Mouse (Mus musculus) heart, embryonic 13.5 days (tissue): ENCODE data around the gene Slc2a1. TPM values are rescaled to one million over a fixed set of nuclear protein-coding genes. Genes with fewer than 3 reads are reported as not detected.

ENCODE experiments used
- ATAC-seq: fragments of 200-750 bp; cut with Nextera tagmentation; 2 replicates; pipeline ENCODE4 v1.8.0; 2017; ENCODE audit warnings: moderate TSS enrichment; ENCODE audit not compliant: insufficient number of reproducible peaks, low FRiP score, low TSS enrichment; ENCODE audit errors: extremely low read depth
- H3K27ac ChIP-seq: fragments of 300-500 bp; sonication (generic); replicated peaks from 2 replicates; pipeline ENCODE4 v1.5.1; 2015; ENCODE audit warnings: moderate library complexity, mild to moderate bottlenecking, inconsistent platforms
- H3K27me3 ChIP-seq: fragments of 300-500 bp; sonication (generic); replicated peaks from 2 replicates; pipeline ENCODE4 v1.6.1; 2015; ENCODE audit warnings: mild to moderate bottlenecking, inconsistent platforms
- H3K36me3 ChIP-seq: fragments of 300-500 bp; sonication (generic); 2 replicates; pipeline ENCODE4 v1.6.1; 2015; ENCODE audit warnings: mild to moderate bottlenecking, inconsistent platforms
- H3K4me1 ChIP-seq: fragments of 300-500 bp; sonication (generic); 2 replicates; pipeline ENCODE4 v1.6.1; 2015; ENCODE audit warnings: inconsistent platforms
- H3K4me2 ChIP-seq: fragments of 300-500 bp; sonication (generic); 2 replicates; pipeline ENCODE4 v1.6.1; 2015; ENCODE audit warnings: inconsistent platforms, mild to moderate bottlenecking, moderate library complexity
- H3K4me3 ChIP-seq: fragments of 300-500 bp; sonication (generic); 2 replicates; pipeline ENCODE4 v1.5.1; 2015; ENCODE audit warnings: moderate library complexity, mild to moderate bottlenecking, inconsistent platforms
- H3K9ac ChIP-seq: fragments of 300-500 bp; sonication (generic); 2 replicates; pipeline ENCODE4 v1.6.1; 2015; ENCODE audit warnings: inconsistent platforms, mild to moderate bottlenecking, moderate library complexity
- H3K9me3 ChIP-seq: fragments of 300-500 bp; sonication (generic); 2 replicates; pipeline ENCODE4 v1.6.1; 2016; ENCODE audit warnings: inconsistent platforms
- WGBS: fragments of 180-500 bp; shearing (Covaris S2); methylation state at CpG from one replicate; pipeline ENCODE4 v1.1.7; 2015; ENCODE audit warnings: mixed read lengths; 5-methylcytosine and 5-hydroxymethylcytosine counted together
- polyA plus RNA-seq: library from polyadenylated mRNA; unstranded; fragments of >200 nt; fragmentation: Nextera tagmentation; extraction: Ambion mirVana; gene quantifications from 2 replicates; pipeline ENCODE4 v1.2.1, GENCODE M21; 2015

Slc2a1 gene
- polyA plus RNA-seq, 1 experiment from 2014 or later, result 180 TPM

GRCm38 (mm10) chr4:119116336-119116735 is 7.8 kb downstream of the Slc2a1 start:
- 50% methylated on average over 1 of the region's 1 CpGs for WGBS
- Histone ChIP-seq H3K4me2 (peak overlapping the region; percentile 83), H3K36me3 (peaks cover 63% of the 10 kb centered on the region), H3K9ac (peak overlapping the region; percentile 37), H3K9me3 (no peaks in the 10 kb centered on the region), H3K27ac (peak overlapping the region; percentile 87), H3K4me1 (peaks cover 100% of the 10 kb centered on the region), H3K27me3 (no peaks in the 10 kb centered on the region), H3K4me3 (0 out of 2 replicates have a peak overlapping the region, but pooled peaks have one; percentile 7)
- no peak for ATAC-seq

- no peaks in the 10 kb centered on the region for H3K9me3 ChIP-seq
- 54% methylated on average over 5 of the region's 5 CpGs for WGBS
- H3K27ac ChIP-seq, result peak overlapping the region; percentile 87
- H3K4me1 ChIP-seq, result peaks cover 100% of the 10 kb centered on the region
- no peak for ATAC-seq
- H3K4me3 ChIP-seq, result no peak overlapping the region
- H3K9ac ChIP-seq, result no peak overlapping the region
- peak overlapping the region; percentile 83; the same call in 1 of the 2 replicates for H3K4me2 ChIP-seq
- no peaks in the 10 kb centered on the region for H3K27me3 ChIP-seq
- H3K36me3 ChIP-seq, result peaks cover 64% of the 10 kb centered on the region
These were observed 9.1 kb downstream of the Slc2a1 start for GRCm38 (mm10) chr4:119117571-119117970.

GRCm38 (mm10) chr4:119118659-119119077 is 10.2 kb downstream of the Slc2a1 start:
- ATAC-seq, result peak; percentile 49
- Histone ChIP-seq H3K36me3 (peaks cover 64% of the 10 kb centered on the region), H3K4me3 (no peak overlapping the region), H3K9ac (peak overlapping the region; percentile 62), H3K9me3 (no peaks in the 10 kb centered on the region), H3K4me1 (peaks cover 100% of the 10 kb centered on the region), H3K4me2 (peak overlapping the region; percentile 18), H3K27ac (peak overlapping the region; percentile 87), H3K27me3 (no peaks in the 10 kb centered on the region)
- 23% methylated on average over 4 of the region's 4 CpGs for WGBS

GRCm38 (mm10) chr4:119119354-119119753 is 10.8 kb downstream of the Slc2a1 start:
- ATAC-seq, result no peak
- H3K9me3 ChIP-seq, result no peaks in the 10 kb centered on the region
- peak overlapping the region; percentile 87 for H3K27ac ChIP-seq
- H3K4me2 ChIP-seq, result peak overlapping the region; percentile 18
- no peak overlapping the region for H3K4me3 ChIP-seq
- H3K27me3 ChIP-seq, result no peaks in the 10 kb centered on the region
- 52% methylated on average over 5 of the region's 5 CpGs for WGBS
- peaks cover 64% of the 10 kb centered on the region for H3K36me3 ChIP-seq
- H3K9ac ChIP-seq, result peak overlapping the region; percentile 62
- H3K4me1 ChIP-seq, result peaks cover 100% of the 10 kb centered on the region

- Histone ChIP-seq H3K27me3 (no peaks in the 10 kb centered on the region), H3K9me3 (no peaks in the 10 kb centered on the region), H3K4me2 (no peak overlapping the region), H3K4me1 (peaks cover 100% of the 10 kb centered on the region), H3K27ac (peak overlapping the region; percentile 87), H3K4me3 (no peak overlapping the region), H3K9ac (peak overlapping the region; percentile 62; the same call in 1 of the 2 replicates), H3K36me3 (peaks cover 67% of the 10 kb centered on the region)
- no peak for ATAC-seq
- WGBS, result 73% methylated on average over 6 of the region's 6 CpGs
These were observed 11.6 kb downstream of the Slc2a1 start for GRCm38 (mm10) chr4:119120095-119120494.

- Histone ChIP-seq H3K4me3 (no peak overlapping the region), H3K9me3 (no peaks in the 10 kb centered on the region), H3K36me3 (peaks cover 79% of the 10 kb centered on the region), H3K4me2 (no peak overlapping the region), H3K27me3 (no peaks in the 10 kb centered on the region), H3K9ac (0 out of 2 replicates have a peak overlapping the region, but pooled peaks have one; percentile 21), H3K4me1 (peaks cover 100% of the 10 kb centered on the region), H3K27ac (peak overlapping the region; percentile 87)
- WGBS, result 14% methylated on average over 4 of the region's 4 CpGs
- peak; percentile 52 for ATAC-seq
These were observed 12.7 kb downstream of the Slc2a1 start for GRCm38 (mm10) chr4:119121249-119121648.

GRCm38 (mm10) chr4:119124771-119125273 is 16.3 kb downstream of the Slc2a1 start:
- H3K9me3 ChIP-seq, result no peaks in the 10 kb centered on the region
- peaks cover 98% of the 10 kb centered on the region for H3K4me1 ChIP-seq
- no peak overlapping the region for H3K4me2 ChIP-seq
- H3K4me3 ChIP-seq, result no peak overlapping the region
- 28% methylated on average over 2 of the region's 2 CpGs for WGBS
- ATAC-seq, result no peak
- no peaks in the 10 kb centered on the region for H3K27me3 ChIP-seq
- H3K36me3 ChIP-seq, result peaks cover 92% of the 10 kb centered on the region
- peak overlapping the region; percentile 65 for H3K27ac ChIP-seq
- peak overlapping the region; percentile 51 for H3K9ac ChIP-seq

- ATAC-seq, result no peak
- peaks cover 92% of the 10 kb centered on the region for H3K36me3 ChIP-seq
These were observed 17.2 kb downstream of the Slc2a1 start for GRCm38 (mm10) chr4:119125577-119126270.

GRCm38 (mm10) chr4:119127229-119127628 is 18.7 kb downstream of the Slc2a1 start:
- 0 out of 2 replicates have a peak overlapping the region, but pooled peaks have one; percentile 62 for H3K9ac ChIP-seq
- 51% methylated on average over 6 of the region's 6 CpGs for WGBS
- peaks cover 74% of the 10 kb centered on the region for H3K4me1 ChIP-seq
- no peak overlapping the region for H3K4me2 ChIP-seq
- no peaks in the 10 kb centered on the region for H3K27me3 ChIP-seq
- H3K4me3 ChIP-seq, result no peak overlapping the region
- no peaks in the 10 kb centered on the region for H3K9me3 ChIP-seq
- no peak for ATAC-seq
- H3K27ac ChIP-seq, result peak overlapping the region; percentile 65; the same call in 1 of the 2 replicates
- H3K36me3 ChIP-seq, result peaks cover 91% of the 10 kb centered on the region

More at GRCm38 (mm10) chr4:119125577-119126270, 17.2 kb downstream of the Slc2a1 start:
- Histone ChIP-seq H3K4me2 (no peak overlapping the region), H3K4me1 (peaks cover 89% of the 10 kb centered on the region), H3K27ac (peak overlapping the region; percentile 65), H3K4me3 (no peak overlapping the region), H3K27me3 (no peaks in the 10 kb centered on the region), H3K9me3 (no peaks in the 10 kb centered on the region), H3K9ac (peak overlapping the region; percentile 51)
- 57% methylated on average over 9 of the region's 9 CpGs for WGBS

GRCm38 (mm10) chr4:119128547-119128946 is 20.0 kb downstream of the Slc2a1 start:
- H3K4me2 ChIP-seq, result no peak overlapping the region
- H3K4me3 ChIP-seq, result no peak overlapping the region
- H3K36me3 ChIP-seq, result peaks cover 91% of the 10 kb centered on the region
- ATAC-seq, result no peak
- H3K9ac ChIP-seq, result peak overlapping the region; percentile 50
- no peaks in the 10 kb centered on the region for H3K9me3 ChIP-seq
- peaks cover 61% of the 10 kb centered on the region for H3K4me1 ChIP-seq
- 36% methylated on average over 7 of the region's 7 CpGs for WGBS
- H3K27ac ChIP-seq, result peak overlapping the region; percentile 48
- no peaks in the 10 kb centered on the region for H3K27me3 ChIP-seq

- no peak overlapping the region for H3K4me2 ChIP-seq
- H3K9ac ChIP-seq, result peak overlapping the region; percentile 14; the same call in 1 of the 2 replicates
- peak overlapping the region; percentile 5; the same call in 1 of the 2 replicates for H3K27ac ChIP-seq
- no peaks in the 10 kb centered on the region for H3K9me3 ChIP-seq
- H3K4me1 ChIP-seq, result peaks cover 56% of the 10 kb centered on the region
- H3K4me3 ChIP-seq, result no peak overlapping the region
- WGBS, result 82% methylated on average over 1 of the region's 1 CpGs
- H3K36me3 ChIP-seq, result peaks cover 91% of the 10 kb centered on the region
- no peak for ATAC-seq
- no peaks in the 10 kb centered on the region for H3K27me3 ChIP-seq
These were observed 20.6 kb downstream of the Slc2a1 start for GRCm38 (mm10) chr4:119129096-119129495.
